Mouse (Mus musculus) MEL (cell line): Measurements from ENCODE around the gene Map2k1.

Source experiments
- CHD1 ChIP-seq: IDR thresholded peaks from 2 replicates; pipeline ENCODE4 v1.6.1; 2012; ENCODE audit warnings: low read depth, mild to moderate bottlenecking, inconsistent platforms, low read length, improper control_type of control experiment
- POLR2A ChIP-seq, 2 experiments: IDR thresholded peaks; 2 replicates each; pipeline ENCODE4 v1.6.1; 2011 to 2012; ENCODE audit warnings: low read length in 2 of 2, mild to moderate bottlenecking in 2 of 2, control low read depth in 1 of 2, improper control_type of control experiment in 1 of 2, low read depth in 1 of 2, moderate library complexity in 1 of 2; ENCODE audit not compliant: control insufficient read depth in 1 of 2, insufficient read depth in 1 of 2, poor library complexity in 1 of 2
- SMC3 ChIP-seq: IDR thresholded peaks from 2 replicates; pipeline ENCODE4 v1.6.1; 2011; ENCODE audit warnings: low read depth, low read length, improper control_type of control experiment

- TF ChIP-seq POLR2A (IDR thresholded peaks at IDR 0.05; ENCODE audit: control insufficient read depth in 1 of 2, insufficient read depth in 1 of 2, low read depth in 1 of 2, low read length in 2 of 2, poor library complexity in 1 of 2) = no peak
- TF ChIP-seq SMC3 = no peak
- no peak for TF ChIP-seq CHD1
Observed at GRCm38 (mm10) chr9:64219772-64220420, 33.5 kb downstream of the Map2k1 start.
